8 mouse cellular contexts compared by ENCODE assay signal in the genomic region with DNA sequence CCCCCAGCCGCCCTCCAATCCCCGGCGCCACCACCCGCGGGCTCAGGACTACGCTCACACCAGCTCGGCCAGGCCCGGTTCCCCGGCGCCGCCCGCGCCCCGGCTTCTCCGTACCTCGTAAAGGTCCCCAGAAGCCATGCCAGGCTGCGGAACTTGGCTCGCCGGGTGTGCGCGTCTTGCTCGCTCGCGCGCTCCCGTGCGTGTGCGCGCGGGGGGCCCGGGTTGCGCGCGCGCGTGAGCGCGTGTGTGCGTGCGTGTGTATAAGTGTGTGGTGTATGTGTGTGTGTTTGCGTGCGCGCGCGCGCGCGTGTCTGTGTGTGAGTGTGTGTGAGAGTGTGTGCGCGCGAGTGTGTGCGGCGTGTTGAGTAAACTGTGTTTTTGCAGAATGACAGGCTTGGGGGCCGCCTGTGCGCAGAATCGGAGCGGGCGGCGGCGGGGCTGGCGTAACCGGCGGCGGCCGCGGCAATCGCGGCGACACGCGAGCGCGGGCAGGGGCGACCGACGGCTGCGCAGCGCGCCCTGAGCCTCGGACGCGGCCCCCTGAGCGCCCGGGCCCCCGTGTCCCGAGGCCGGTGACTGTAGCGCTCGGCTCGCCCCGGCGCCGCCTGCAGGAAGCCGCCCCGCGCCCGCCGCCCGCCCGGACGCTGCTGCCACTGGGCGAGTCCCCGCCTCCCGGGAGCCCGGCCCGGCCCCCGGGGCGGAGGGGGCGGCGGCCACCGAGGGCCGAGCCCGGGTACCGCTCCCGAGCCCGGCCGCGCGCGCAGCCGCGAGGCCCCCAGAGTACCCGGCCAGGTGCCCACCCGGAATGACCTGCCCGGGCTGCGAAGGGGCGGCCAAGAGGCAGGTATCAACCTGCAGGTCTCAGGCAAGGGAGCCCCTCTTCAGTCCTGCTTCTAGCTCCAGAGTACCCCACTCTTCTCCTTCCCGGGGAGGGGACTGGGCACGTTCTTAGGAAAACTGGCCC. TPM values are rescaled to one million over a fixed set of nuclear protein-coding genes. Genes with fewer than 3 reads are reported as not detected.
DNase-seq lines count a peak whose midpoint lies in the region; ATAC-seq lines count a peak whose summit lies in the region.

A gene (minus strand): TSS at position 308 of the 964 bp plus-strand sequence.

- H3K4me2 ChIP-seq in hindbrain, embryonic 13.5 days: peak within 1 kb of the TSS; percentile 80

- 0 out of 2 replicates have a peak, but pooled peaks cover 10% of the 10 kb centered on the region for H3K9me3 ChIP-seq in hindbrain, embryonic 13.5 days

- ATAC-seq in hindbrain, embryonic 13.5 days (ENCODE audit: low FRiP score): peak; percentile 94

- H3K27ac ChIP-seq in hindbrain, embryonic 13.5 days: peak within 1 kb of the TSS; percentile 93

- peak within 1 kb of the TSS; percentile 74 for H3K4me3 ChIP-seq in hindbrain, embryonic 13.5 days

- H3K36me3 ChIP-seq in hindbrain, embryonic 13.5 days: peaks cover 9% of the 10 kb centered on the region

- peaks cover 16% of the 10 kb centered on the region for H3K27me3 ChIP-seq in hindbrain, embryonic 13.5 days

- H3K9ac ChIP-seq in hindbrain, embryonic 13.5 days: peak within 1 kb of the TSS; percentile 87

- H3K4me1 ChIP-seq in hindbrain, embryonic 13.5 days (replicated peaks): peaks cover 9% of the 10 kb centered on the region

- under 1% methylated on average over 121 of the region's 129 CpGs for WGBS in hindbrain, embryonic 13.5 days

- DNase-seq in NIH3T3 (ENCODE audit: low read depth): peak; percentile 86
- peak; percentile 90 for DNase-seq in cerebellum, adult 9-11 months
- DNase-seq in frontal cortex, postnatal 25 days (ENCODE audit: low spot score in 2 of 2): peak; percentile 71 to 80
- peak; percentile 83 to 89 for DNase-seq in layer of hippocampus, postnatal 14 days (ENCODE audit: low spot score in 2 of 2)
- peak; percentile 86 for DNase-seq in lung, postnatal 10 days
- DNase-seq in ovary, postnatal 14 days (ENCODE audit: low spot score): peak; percentile 70
- DNase-seq in thymus, postnatal 10 days (ENCODE audit: low spot score in 2 of 2): peak; percentile 67 to 72

RNA-seq across cellular contexts. Expression of the gene that starts here (rescaled TPM):
- 9.4 and 10.9 TPM in 2 replicates for polyA plus RNA-seq in hindbrain, embryonic 13.5 days (2015; fragmentation: Nextera tagmentation; extraction: Ambion mirVana)
- total RNA-seq in layer of hippocampus, postnatal 14 days (2021): 10 to 100 TPM; 11.4 to 11.5 TPM

Comparison
In these comparisons a context has a peak if more than half of its experiments do, and no peak if none do; other contexts are left out.
1. Peak in every context shown above with its lines: DNase-seq, ATAC-seq, H3K4me3 ChIP-seq and H3K27ac ChIP-seq.